Mouse (Mus musculus) hindbrain, postnatal 0 days (tissue): Measurements from ENCODE around the gene Fibp. TPM values are rescaled to one million over a fixed set of nuclear protein-coding genes. Genes with fewer than 3 reads are reported as not detected.

ENCODE experiments used
- ATAC-seq: fragments of 200-750 bp; cut with Nextera tagmentation; 2 replicates; pipeline ENCODE4 v1.8.0; 2017; ENCODE audit warnings: mild to moderate bottlenecking, moderate TSS enrichment, moderate library complexity
- DNase-seq: peaks from one replicate; pipeline ENCODE4 v3.0.0-alpha.2; 2015; ENCODE audit warnings: low spot score
- H3K27ac ChIP-seq: fragments of 300-500 bp; sonication (generic); 2 replicates; pipeline ENCODE4 v1.5.1; 2014; ENCODE audit warnings: mild to moderate bottlenecking
- H3K27me3 ChIP-seq: fragments of 300-500 bp; sonication (generic); 2 replicates; pipeline ENCODE4 v1.6.1; 2014; ENCODE audit warnings: low read length, mixed read lengths; ENCODE audit not compliant: insufficient read depth
- H3K36me3 ChIP-seq: fragments of 300-500 bp; sonication (generic); 2 replicates; pipeline ENCODE4 v1.6.1; 2014; ENCODE audit warnings: low read length, mixed read lengths; ENCODE audit not compliant: insufficient read depth
- H3K4me1 ChIP-seq: fragments of 300-500 bp; sonication (generic); 2 replicates; pipeline ENCODE4 v1.6.1; 2014; ENCODE audit warnings: antibody characterized with exemption, low read length, mixed read lengths; ENCODE audit not compliant: insufficient read depth
- H3K4me2 ChIP-seq: fragments of 300-500 bp; sonication (generic); 2 replicates; pipeline ENCODE4 v1.6.1; 2014; ENCODE audit warnings: low read depth, mild to moderate bottlenecking, low read length, moderate library complexity, mixed read lengths
- H3K4me3 ChIP-seq: fragments of 300-500 bp; sonication (generic); 2 replicates; pipeline ENCODE4 v1.5.1; 2014; ENCODE audit warnings: low read length
- H3K9ac ChIP-seq: fragments of 300-500 bp; sonication (generic); replicated peaks from 2 replicates; pipeline ENCODE4 v1.6.1; 2014; ENCODE audit warnings: mild to moderate bottlenecking, low read length, moderate library complexity, mixed read lengths
- H3K9me3 ChIP-seq: fragments of 300-500 bp; sonication (generic); 2 replicates; pipeline ENCODE4 v1.6.1; 2016; ENCODE audit warnings: low read length, mixed read lengths
- CTCF ChIP-seq: IDR thresholded peaks from 2 replicates; pipeline ENCODE4 v1.5.1; 2016; ENCODE audit warnings: antibody characterized with exemption, control low read depth, low read depth
- WGBS: fragments of 180-500 bp; shearing (Covaris S2); extraction: QIAGEN DNeasy Blood & Tissue Kit; methylation state at CpG from one replicate; pipeline ENCODE4 v1.1.7; 2014; 5-methylcytosine and 5-hydroxymethylcytosine counted together
- polyA plus RNA-seq: library from polyadenylated mRNA; unstranded; fragments of >200 nt; fragmentation: Nextera tagmentation; extraction: Ambion mirVana; gene quantifications from 2 replicates; pipeline ENCODE4 v1.2.1, GENCODE M21; 2015
- total RNA-seq: library from RNA; depleted of rRNA; stranded (reverse); fragments of >200 nt; gene quantifications from 2 replicates; pipeline ENCODE4 v1.2.3, GENCODE M21; 2014

The Fibp gene
- total and polyA plus RNA-seq, 2 experiments from 2014 or later = 103 to 172 TPM

DNA sequence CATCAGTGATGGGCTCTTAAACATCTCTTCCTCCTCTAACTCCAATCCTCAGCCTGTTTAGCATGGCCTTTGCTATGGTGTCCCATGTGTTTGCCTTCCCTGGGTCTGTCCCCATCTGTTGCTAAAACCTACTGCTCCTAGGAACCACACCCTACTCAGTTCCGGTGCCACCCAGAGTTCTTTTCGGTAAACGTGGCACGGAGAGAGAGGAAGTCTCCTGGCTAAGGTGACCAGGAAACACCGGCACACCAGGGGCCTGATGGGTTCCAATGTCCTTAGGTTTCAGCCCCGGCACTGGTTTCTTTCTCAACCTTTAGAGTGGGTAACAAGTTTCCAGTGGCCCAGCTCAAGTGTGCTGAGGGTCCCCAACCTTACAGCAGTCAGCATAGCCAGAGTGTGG is 39.8 kb upstream of the Fibp start:
- Histone ChIP-seq H3K4me1 (peaks cover 10% of the 10 kb centered on the region; the same call in 1 of the 2 replicates), H3K27me3 (no peaks in the 10 kb centered on the region), H3K9me3 (no peaks in the 10 kb centered on the region), H3K36me3 (peaks cover 8% of the 10 kb centered on the region; the same call in 1 of the 2 replicates), H3K9ac (no peak overlapping the region), H3K27ac (no peak overlapping the region), H3K4me3 (no peak overlapping the region), H3K4me2 (no peak overlapping the region)
- DNase-seq (no peak), ATAC-seq (no peak)
- TF ChIP-seq CTCF = no peak
- 93% methylated on average over 6 of the region's 6 CpGs for WGBS

DNA sequence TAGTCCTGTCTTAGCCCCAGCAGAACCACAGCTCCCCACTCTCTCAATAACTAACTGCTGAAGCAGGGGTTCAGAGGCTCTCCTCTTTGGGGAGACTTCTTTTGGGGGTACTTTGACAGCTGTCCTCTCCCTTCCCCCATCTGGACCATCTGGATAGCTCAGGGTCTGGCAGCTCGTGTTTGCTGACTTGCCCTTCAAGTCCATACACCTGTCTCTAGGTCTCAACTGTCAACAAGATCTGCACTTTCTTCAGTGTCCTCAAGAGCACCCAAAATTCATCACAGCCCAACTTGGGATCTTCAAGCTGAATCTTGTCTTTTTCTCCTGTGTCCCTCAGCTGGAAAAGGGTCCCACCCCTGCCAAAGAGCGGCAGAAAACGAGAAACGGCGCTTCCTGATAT is 38.6 kb upstream of the Fibp start:
- ATAC-seq = no peak
- H3K9me3 ChIP-seq = no peaks in the 10 kb centered on the region
- peaks cover 21% of the 10 kb centered on the region for H3K4me1 ChIP-seq
- no peak overlapping the region for H3K4me3 ChIP-seq
- no peak for DNase-seq
- H3K36me3 ChIP-seq = peaks cover 8% of the 10 kb centered on the region; the same call in 1 of the 2 replicates
- WGBS = 86% methylated on average over 5 of the region's 5 CpGs
- no peaks in the 10 kb centered on the region for H3K27me3 ChIP-seq
- H3K27ac ChIP-seq = no peak overlapping the region
- no peak for TF ChIP-seq CTCF
- no peak overlapping the region for H3K4me2 ChIP-seq
- H3K9ac ChIP-seq = no peak overlapping the region

DNA sequence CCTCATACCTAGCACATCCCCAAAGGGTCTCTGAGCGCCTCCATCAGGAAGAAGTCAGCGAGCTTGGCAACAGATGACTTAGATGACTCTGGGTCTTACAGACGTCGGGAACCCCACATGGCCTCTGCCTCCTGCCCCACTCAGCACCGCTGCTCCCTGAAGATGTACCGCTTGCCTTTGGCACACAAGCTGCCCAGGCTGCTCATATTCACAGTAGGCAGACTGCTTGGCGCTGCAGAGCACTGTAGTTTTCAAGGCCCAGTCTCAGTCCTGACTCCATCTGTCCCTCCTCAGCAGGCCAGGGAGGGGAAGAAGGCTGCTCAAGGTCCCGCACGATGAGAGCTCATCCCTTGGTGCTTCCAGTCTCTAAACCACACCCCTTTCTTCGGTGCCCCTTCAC is 38.1 kb upstream of the Fibp start:
- peaks cover 8% of the 10 kb centered on the region; the same call in 1 of the 2 replicates for H3K36me3 ChIP-seq
- DNase-seq (no peak), ATAC-seq (no peak)
- no peak for TF ChIP-seq CTCF
- no peak overlapping the region for H3K4me2 ChIP-seq
- H3K9me3 ChIP-seq = no peaks in the 10 kb centered on the region
- H3K27me3 ChIP-seq = no peaks in the 10 kb centered on the region
- no peak overlapping the region for H3K27ac ChIP-seq
- no peak overlapping the region for H3K4me3 ChIP-seq
- H3K4me1 ChIP-seq = peaks cover 21% of the 10 kb centered on the region
- H3K9ac ChIP-seq = no peak overlapping the region
- 76% methylated on average over 10 of the region's 10 CpGs for WGBS

DNA sequence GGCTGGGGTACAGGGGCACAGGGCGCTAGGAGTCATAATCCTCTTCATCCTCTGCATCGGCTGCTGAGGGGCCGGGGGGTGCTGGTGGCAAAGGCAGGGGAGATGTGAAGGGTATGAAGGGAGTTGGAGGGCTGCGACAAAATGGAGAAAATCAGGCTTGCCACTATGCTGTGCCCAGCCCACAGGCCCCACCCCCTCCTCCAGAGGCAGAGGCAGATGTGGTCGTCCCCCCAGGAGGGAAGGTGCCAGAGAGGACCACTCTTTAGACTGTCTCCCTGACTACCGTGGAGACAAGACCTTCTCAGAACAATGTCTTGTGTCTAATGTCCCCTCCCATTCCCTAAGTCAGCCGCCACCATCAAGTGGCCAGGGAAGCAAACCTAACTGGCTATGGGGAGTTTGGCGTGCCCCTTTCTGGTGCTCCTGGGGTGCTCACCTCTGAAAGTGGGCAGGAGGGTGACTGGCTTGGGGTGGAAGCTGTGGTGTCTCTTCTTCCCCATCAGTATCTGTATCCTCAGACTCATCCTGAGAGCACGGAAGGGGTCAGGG is 37.4 kb upstream of the Fibp start:
- no peaks in the 10 kb centered on the region for H3K27me3 ChIP-seq
- no peak overlapping the region for H3K27ac ChIP-seq
- TF ChIP-seq CTCF = no peak
- H3K4me2 ChIP-seq = peak overlapping the region; percentile 90
- ATAC-seq (no peak), DNase-seq (no peak)
- H3K36me3 ChIP-seq = peaks cover 8% of the 10 kb centered on the region; the same call in 1 of the 2 replicates
- H3K4me3 ChIP-seq = peak overlapping the region; percentile 90; the same call in 1 of the 2 replicates
- H3K4me1 ChIP-seq = peaks cover 21% of the 10 kb centered on the region
- peak overlapping the region; percentile 94; the same call in 1 of the 2 replicates for H3K9ac ChIP-seq
- 62% methylated on average over 9 of the region's 9 CpGs for WGBS
- H3K9me3 ChIP-seq = no peaks in the 10 kb centered on the region

DNA sequence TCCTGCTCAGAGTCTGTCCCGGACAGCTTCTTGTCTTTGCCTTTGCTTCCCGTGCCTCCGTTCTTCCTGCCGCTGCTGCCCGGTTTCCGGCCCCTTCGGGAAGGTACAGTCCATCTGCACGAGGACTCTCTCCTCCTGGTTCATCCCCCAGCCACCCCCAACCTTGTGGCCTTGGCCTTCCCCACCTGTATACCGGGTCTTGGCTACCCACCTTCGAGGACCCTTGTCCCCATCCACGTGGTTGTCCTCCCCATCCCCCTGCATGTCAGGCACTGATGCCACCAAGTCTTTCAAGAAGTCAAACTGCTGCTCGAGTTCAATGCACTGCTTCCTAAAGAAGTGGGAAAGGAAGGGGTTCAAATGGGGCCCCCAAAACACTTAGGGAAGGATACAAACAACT is 36.9 kb upstream of the Fibp start:
- peak overlapping the region; percentile 90 for H3K4me3 ChIP-seq
- WGBS = 58% methylated on average over 12 of the region's 12 CpGs
- H3K4me1 ChIP-seq = peaks cover 21% of the 10 kb centered on the region
- no peaks in the 10 kb centered on the region for H3K9me3 ChIP-seq
- peak overlapping the region; percentile 92; the same call in 1 of the 2 replicates for H3K27ac ChIP-seq
- H3K4me2 ChIP-seq = peak overlapping the region; percentile 90
- H3K9ac ChIP-seq = peak overlapping the region; percentile 94
- no peaks in the 10 kb centered on the region for H3K27me3 ChIP-seq
- ATAC-seq = no peak
- no peak for TF ChIP-seq CTCF
- no peak for DNase-seq
- peaks cover 8% of the 10 kb centered on the region; the same call in 1 of the 2 replicates for H3K36me3 ChIP-seq

DNA sequence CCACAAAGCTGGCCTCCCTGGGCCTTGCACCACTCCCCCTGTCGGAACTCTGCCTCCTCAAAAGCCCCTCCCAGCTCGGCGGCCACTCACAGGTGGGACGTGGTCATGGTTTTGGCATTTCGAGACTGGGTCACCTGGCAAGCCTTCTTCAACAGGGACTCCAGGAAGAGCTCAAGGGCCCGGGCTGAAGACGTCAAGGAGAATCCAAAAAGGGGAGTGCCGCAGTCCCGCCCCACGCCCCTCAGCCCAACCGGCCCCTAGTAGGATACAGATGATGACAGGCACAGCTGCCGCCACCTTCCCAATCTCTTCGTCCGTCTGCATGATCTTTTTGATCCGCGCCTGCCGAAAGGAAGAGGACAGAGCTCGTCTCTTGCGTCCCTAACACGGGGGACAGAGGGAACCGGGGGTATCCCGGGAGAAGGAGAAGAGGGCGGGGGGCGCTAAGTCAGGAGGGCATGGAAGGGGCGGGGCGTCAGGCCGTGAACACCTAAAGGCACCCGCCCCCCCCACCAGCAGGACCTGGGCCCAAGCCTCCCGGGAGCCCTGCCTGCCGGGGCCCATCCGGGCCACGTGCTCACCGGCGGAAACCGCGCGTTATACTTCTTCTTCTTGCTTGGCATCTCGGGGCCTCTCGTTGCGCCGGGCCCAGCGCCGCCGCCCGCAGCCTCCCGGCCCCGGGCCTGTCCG is 36.2 kb upstream of the Fibp start:
- Histone ChIP-seq H3K4me3 (peak overlapping the region; percentile 90), H3K27ac (peak overlapping the region; percentile 92), H3K9me3 (no peaks in the 10 kb centered on the region), H3K4me2 (peak overlapping the region; percentile 90), H3K27me3 (no peaks in the 10 kb centered on the region), H3K4me1 (peaks cover 21% of the 10 kb centered on the region), H3K9ac (peak overlapping the region; percentile 94), H3K36me3 (peaks cover 8% of the 10 kb centered on the region; the same call in 1 of the 2 replicates)
- ATAC-seq = peak; percentile 67
- TF ChIP-seq CTCF = peak; percentile 40
- WGBS = 2% methylated on average over 42 of the region's 48 CpGs
- peak; percentile 75 for DNase-seq
